Mouse (Mus musculus): ENCODE results near the gene Chil3.

GRCm38 (mm10) chr3:106195486-106195885 lies 28.1 kb upstream of the Chil3 start:
- TF ChIP-seq CTCF (IDR thresholded peaks at IDR 0.05; ENCODE audit: borderline replicate concordance, insufficient read depth, low read length): no peak
- TF ChIP-seq POLR2A (IDR thresholded peaks at IDR 0.05; ENCODE audit: low read depth, low read length): no peak
